Mouse (Mus musculus): ENCODE results near the gene Gm20662.

Gm20662 gene

GRCm38 (mm10) chr9:108053665-108054225 lies 57.6 kb downstream of the Gm20662 start:
- DNase-seq (ENCODE audit: low read depth, low spot score), result no peak

- no peak for DNase-seq (ENCODE audit: low read depth, low spot score)
These were observed 58.3 kb downstream of the Gm20662 start for GRCm38 (mm10) chr9:108054331-108055040.

GRCm38 (mm10) chr9:108055061-108055460 lies 58.9 kb downstream of the Gm20662 start:
- no peak for DNase-seq (ENCODE audit: low read depth, low spot score)

GRCm38 (mm10) chr9:108055661-108056237 lies 59.6 kb downstream of the Gm20662 start:
- DNase-seq (ENCODE audit: low read depth, low spot score), result no peak

- no peak for DNase-seq (ENCODE audit: low read depth, low spot score)
These were observed 60.5 kb downstream of the Gm20662 start for GRCm38 (mm10) chr9:108056361-108057261.

GRCm38 (mm10) chr9:108057262-108057562 lies 61.1 kb downstream of the Gm20662 start:
- DNase-seq (ENCODE audit: low read depth, low spot score), result no peak

GRCm38 (mm10) chr9:108058291-108058690 lies 62.1 kb downstream of the Gm20662 start:
- no peak for DNase-seq (ENCODE audit: low read depth, low spot score)

- DNase-seq (ENCODE audit: low read depth, low spot score), result no peak
These were observed 66.0 kb downstream of the Gm20662 start for GRCm38 (mm10) chr9:108062142-108062541.

- no peak for DNase-seq (ENCODE audit: low read depth, low spot score)
These were observed 67.2 kb downstream of the Gm20662 start for GRCm38 (mm10) chr9:108063361-108063760.

- no peak for DNase-seq (ENCODE audit: low read depth, low spot score)
These were observed 69.4 kb downstream of the Gm20662 start for GRCm38 (mm10) chr9:108065491-108066011.

GRCm38 (mm10) chr9:108067199-108067598 lies 71.0 kb downstream of the Gm20662 start:
- DNase-seq (ENCODE audit: low read depth, low spot score), result no peak

- no peak for DNase-seq (ENCODE audit: low read depth, low spot score)
These were observed 71.8 kb downstream of the Gm20662 start for GRCm38 (mm10) chr9:108067900-108068299.

GRCm38 (mm10) chr9:108069007-108069406 lies 72.9 kb downstream of the Gm20662 start:
- DNase-seq (ENCODE audit: low read depth, low spot score), result no peak

- DNase-seq (ENCODE audit: low read depth, low spot score), result no peak
These were observed 73.4 kb downstream of the Gm20662 start for GRCm38 (mm10) chr9:108069529-108069928.

GRCm38 (mm10) chr9:108071801-108072200 lies 75.7 kb downstream of the Gm20662 start:
- no peak for DNase-seq (ENCODE audit: low read depth, low spot score)

GRCm38 (mm10) chr9:108072481-108072924 lies 76.4 kb downstream of the Gm20662 start:
- DNase-seq (ENCODE audit: low read depth, low spot score), result no peak

- no peak for DNase-seq (ENCODE audit: low read depth, low spot score)
These were observed 77.2 kb downstream of the Gm20662 start for GRCm38 (mm10) chr9:108073141-108073930.

GRCm38 (mm10) chr9:108080168-108080567 lies 84.0 kb downstream of the Gm20662 start, which contains the start of gene Mst1:
Gene Mst1, plus strand, starts transcription at chr9:108080436.
- no peak for DNase-seq (ENCODE audit: low read depth, low spot score)

GRCm38 (mm10) chr9:108082549-108082948 lies 86.4 kb downstream of the Gm20662 start:
- DNase-seq (ENCODE audit: low read depth, low spot score), result no peak

GRCm38 (mm10) chr9:108082988-108083431 lies 86.9 kb downstream of the Gm20662 start, which contains the start of gene Rnf123:
Gene Rnf123, minus strand, starts transcription at chr9:108083346.
- no peak for DNase-seq (ENCODE audit: low read depth, low spot score)

GRCm38 (mm10) chr9:108083561-108083960 lies 87.4 kb downstream of the Gm20662 start:
- no peak for DNase-seq (ENCODE audit: low read depth, low spot score)

Data from brain, embryonic 18.5 days (tissue).